Comparison of ENCODE assay signal across 16 mouse cellular contexts in genomic region chr1:161057164-161057563, GRCm38 (mm10).
"Had no signal": no experiment of that assay in that cellular context is flagged by ENCODE, and none has a peak within 500 bp of the region (broad histone marks: within the 10 kb centered on the region; RNA-seq: fewer than 3 reads in every experiment).

No protein-coding gene starts in this region.

- H3K4me3 ChIP-seq: neural tube, embryonic 13.5 days; neural tube, embryonic 15.5 days; stomach, embryonic 15.5 days had no signal

- H3K4me1 ChIP-seq: neural tube, embryonic 13.5 days; neural tube, embryonic 15.5 days; stomach, embryonic 15.5 days had no signal

- H3K4me2 ChIP-seq: neural tube, embryonic 13.5 days; neural tube, embryonic 15.5 days; stomach, embryonic 15.5 days had no signal

- H3K27ac ChIP-seq: neural tube, embryonic 13.5 days; neural tube, embryonic 15.5 days; stomach, embryonic 15.5 days; stomach, postnatal 0 days had no signal

- DNase-seq: retina, postnatal 1 day; right cerebral cortex, adult 18-20 months; right cerebral cortex, postnatal 14 days; right cerebral cortex, postnatal 25 days; right cerebral cortex, postnatal 4 days; spleen, adult 18-20 months; thymus, adult 18-20 months; thymus, adult 2 months; thymus, postnatal 14 days; thymus, postnatal 25 days; thymus, postnatal 36 days; thymus, postnatal 4 days had no signal

- H3K9me3 ChIP-seq: neural tube, embryonic 13.5 days; neural tube, embryonic 15.5 days; stomach, embryonic 15.5 days had no signal

- H3K9ac ChIP-seq: neural tube, embryonic 13.5 days; neural tube, embryonic 15.5 days; stomach, embryonic 15.5 days had no signal

- H3K27me3 ChIP-seq: neural tube, embryonic 13.5 days; neural tube, embryonic 15.5 days; stomach, embryonic 15.5 days had no signal
